Mouse (Mus musculus) bone marrow macrophage, adult 2 months (primary cell): ENCODE measurements at regions not wholly inside any gene's neighbourhood (a gene's known extent, or its start where the extent isn't known, plus 50 kb on each side); places are given as distances from the start of the nearest gene placed in this dataset.

Source experiments
- H3K27ac ChIP-seq: 2 replicates; pipeline ENCODE4 v1.5.1; 2012; ENCODE audit warnings: low read depth, low read length; ENCODE audit not compliant: insufficient read depth
- H3K4me1 ChIP-seq: 2 replicates; pipeline ENCODE4 v1.6.1; 2012; ENCODE audit warnings: low read length; ENCODE audit not compliant: control insufficient read depth, insufficient read depth
- H3K4me3 ChIP-seq: 2 replicates; pipeline ENCODE4 v1.5.1; 2012; ENCODE audit warnings: mild to moderate bottlenecking, low read length, moderate library complexity; ENCODE audit not compliant: insufficient read depth
- CTCF ChIP-seq: IDR thresholded peaks from 2 replicates; pipeline ENCODE4 v1.5.1; 2012; ENCODE audit warnings: low read depth, mild to moderate bottlenecking, low read length, moderate library complexity
- POLR2A ChIP-seq: IDR thresholded peaks from 2 replicates; pipeline ENCODE4 v1.6.1; 2012; ENCODE audit warnings: mild to moderate bottlenecking, low read depth, low read length, borderline replicate concordance

DNA sequence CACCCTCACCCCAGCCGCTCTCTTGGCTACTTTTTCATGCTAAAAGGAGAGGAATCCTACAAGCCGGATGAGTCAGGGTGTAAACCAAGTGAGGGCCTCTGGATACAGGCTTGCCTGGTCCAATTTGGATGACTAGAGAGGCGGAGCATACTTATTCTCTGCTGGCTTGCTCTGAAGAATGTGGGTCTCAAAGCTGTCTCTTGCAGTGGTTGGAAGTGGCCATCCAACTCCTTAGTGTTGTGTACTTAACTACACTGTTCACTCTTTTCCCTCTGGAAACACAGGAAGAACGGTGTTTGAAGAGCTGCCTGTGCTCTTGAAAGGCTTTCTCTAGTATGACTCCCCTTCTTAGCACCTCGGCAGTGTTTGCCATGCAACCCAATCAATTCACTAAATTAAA lies 208.7 kb upstream of the Jade1 start:
- no peak overlapping the region for H3K4me3 ChIP-seq
- TF ChIP-seq POLR2A (no peak), CTCF (no peak)
- no peaks in the 10 kb centered on the region for H3K4me1 ChIP-seq
- H3K27ac ChIP-seq = no peak overlapping the region

DNA sequence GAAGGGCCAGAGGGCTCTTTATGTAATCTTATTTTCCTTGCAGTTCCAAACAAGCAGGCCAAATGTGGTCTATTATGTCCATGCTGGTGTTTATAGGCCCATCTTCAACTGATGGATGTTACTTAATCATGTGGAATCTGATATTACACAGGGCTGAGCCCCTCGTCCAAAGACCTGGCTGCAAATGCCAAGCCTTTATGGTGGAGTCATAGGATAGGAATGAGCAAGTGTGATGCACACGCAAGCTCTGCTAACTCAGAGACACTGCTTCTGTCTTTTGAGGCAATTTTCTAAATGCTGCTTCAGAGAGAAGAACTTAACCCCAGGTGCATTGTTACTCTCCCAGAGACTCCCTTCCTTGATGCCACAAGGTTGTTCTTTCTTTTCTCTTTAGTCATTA lies 212.1 kb upstream of the Jade1 start:
- TF ChIP-seq CTCF (no peak), POLR2A (no peak)
- Histone ChIP-seq H3K4me1 (no peaks in the 10 kb centered on the region), H3K4me3 (no peak overlapping the region), H3K27ac (no peak overlapping the region)

DNA sequence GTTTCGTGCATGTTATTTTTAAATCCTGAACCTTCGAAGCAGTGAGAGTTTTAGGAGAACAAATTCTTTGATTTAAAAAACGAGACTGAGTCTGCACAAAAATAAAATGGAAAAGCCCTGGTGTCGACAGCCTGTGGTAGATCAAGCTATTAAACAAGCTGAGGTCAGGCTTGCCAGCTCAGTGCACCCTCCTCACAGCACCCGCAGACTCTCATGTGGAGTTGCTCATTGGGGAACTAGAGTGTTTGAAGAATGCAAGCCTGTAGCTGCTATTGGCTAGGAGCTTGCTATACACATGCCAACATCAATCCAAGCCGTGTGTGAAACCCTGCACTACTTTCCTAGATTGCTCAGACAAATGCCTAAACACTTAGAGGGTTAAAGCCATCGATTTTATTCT lies 223.1 kb upstream of the Jade1 start:
- Histone ChIP-seq H3K27ac (no peak overlapping the region), H3K4me3 (no peak overlapping the region), H3K4me1 (no peaks in the 10 kb centered on the region)
- TF ChIP-seq CTCF (no peak), POLR2A (no peak)

DNA sequence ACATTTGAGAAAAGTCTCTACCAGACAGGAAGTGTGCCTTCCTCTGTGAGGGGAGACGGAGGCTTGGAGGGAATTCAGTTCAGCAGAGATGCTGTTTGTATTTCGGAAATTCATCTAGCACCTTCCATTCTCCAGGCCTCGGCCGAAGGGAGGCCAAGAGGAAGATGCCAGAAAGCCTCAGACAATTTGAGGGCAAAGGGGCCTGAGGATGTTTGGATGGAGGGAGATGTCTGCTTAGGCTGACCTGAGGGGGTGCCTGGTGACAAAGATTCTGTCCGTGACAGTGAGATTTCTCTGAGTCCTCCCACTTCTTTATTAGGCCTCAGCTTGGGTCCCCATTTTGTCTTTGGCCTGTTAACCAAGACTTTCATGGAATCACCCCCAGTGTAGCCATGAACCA lies 225.2 kb upstream of the Jade1 start:
- H3K4me3 ChIP-seq = no peak overlapping the region
- H3K4me1 ChIP-seq = peaks cover 6% of the 10 kb centered on the region
- H3K27ac ChIP-seq = no peak overlapping the region
- TF ChIP-seq POLR2A = no peak
- no peak for TF ChIP-seq CTCF

DNA sequence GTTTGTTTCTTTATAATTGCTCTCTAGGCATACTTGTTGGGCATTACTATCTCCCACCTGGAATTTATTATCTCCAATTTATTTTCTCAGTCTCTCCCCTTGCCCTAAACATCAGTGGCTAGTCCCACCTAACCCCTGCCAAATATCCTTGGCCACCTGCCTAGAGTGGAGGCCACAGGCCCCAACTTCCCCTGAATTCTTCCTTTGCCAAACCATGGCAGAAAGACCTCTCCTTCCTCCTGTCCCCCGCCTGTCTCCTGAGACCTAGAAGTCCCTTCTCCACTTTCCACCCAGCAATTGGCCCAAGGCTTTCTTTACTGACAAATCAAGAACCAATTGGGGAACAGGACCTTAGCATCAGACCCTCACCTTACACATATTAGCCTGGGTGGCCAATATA lies 226.7 kb upstream of the Jade1 start:
- TF ChIP-seq POLR2A (no peak), CTCF (no peak)
- H3K27ac ChIP-seq = no peak overlapping the region
- H3K4me3 ChIP-seq = no peak overlapping the region
- H3K4me1 ChIP-seq = peaks cover 6% of the 10 kb centered on the region

DNA sequence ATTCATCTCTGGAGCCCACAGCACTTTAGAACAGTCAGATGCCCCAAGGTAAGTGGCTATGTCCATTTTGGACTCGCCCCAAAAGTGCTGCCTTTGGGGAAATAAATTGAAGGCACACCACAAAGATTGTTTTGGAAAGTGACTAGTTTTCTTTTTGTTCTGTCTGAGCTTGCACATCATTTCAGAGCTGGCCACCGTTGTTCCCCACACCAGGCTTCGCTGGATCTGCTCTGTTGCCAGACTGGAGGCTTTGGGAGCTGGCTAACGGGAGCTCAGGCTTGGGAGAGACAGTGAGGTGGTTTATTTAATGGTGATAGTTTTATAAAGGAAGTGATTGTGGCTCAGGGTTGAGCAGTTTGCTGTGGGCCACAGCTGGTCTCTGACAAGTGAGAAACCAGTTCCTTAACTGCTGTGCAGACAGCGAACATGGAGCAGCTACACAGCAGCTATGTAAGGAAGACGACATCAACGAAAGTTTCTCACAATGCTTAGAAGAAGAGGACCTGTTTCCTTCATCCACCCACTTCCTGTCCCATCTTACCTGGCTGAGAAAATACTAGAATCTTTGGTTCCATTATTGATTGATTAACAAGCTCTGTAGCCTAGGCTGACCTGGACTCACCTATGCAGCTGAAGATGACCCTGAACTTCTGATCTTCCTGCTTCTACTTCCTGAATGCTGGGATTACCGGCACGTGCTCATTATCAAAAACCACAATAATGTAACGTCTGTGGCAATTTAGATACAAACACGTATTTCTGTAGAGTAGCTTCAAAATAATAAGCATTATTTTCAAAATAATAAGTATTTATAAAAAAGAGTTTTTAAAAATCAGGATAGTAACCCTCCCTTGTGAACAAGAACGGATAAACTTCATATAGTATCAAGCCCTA lies 229.1 kb upstream of the Jade1 start:
- TF ChIP-seq CTCF (no peak), POLR2A (no peak)
- Histone ChIP-seq H3K4me1 (peaks cover 6% of the 10 kb centered on the region), H3K27ac (no peak overlapping the region), H3K4me3 (no peak overlapping the region)

DNA sequence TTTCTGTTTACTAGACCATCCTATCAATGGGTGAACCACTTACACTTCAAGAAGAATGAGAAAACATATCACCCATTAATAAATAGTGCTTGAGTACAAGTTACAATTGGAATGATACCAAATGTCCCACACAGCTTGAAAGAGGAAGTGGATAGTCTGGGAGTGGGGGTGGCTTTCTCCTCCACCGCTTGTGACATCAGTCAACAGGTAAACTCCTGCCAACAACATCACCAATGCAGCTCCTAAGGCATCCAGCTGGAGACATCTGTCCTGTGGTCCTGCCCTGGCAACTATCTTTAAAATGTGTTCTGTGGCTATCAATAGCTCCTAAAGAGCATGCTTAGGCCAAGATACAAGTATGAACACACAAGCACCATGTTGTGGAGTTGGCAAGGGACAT lies 233.7 kb upstream of the Jade1 start:
- Histone ChIP-seq H3K4me1 (peaks cover 6% of the 10 kb centered on the region), H3K4me3 (no peak overlapping the region), H3K27ac (no peak overlapping the region)
- no peak for TF ChIP-seq POLR2A

DNA sequence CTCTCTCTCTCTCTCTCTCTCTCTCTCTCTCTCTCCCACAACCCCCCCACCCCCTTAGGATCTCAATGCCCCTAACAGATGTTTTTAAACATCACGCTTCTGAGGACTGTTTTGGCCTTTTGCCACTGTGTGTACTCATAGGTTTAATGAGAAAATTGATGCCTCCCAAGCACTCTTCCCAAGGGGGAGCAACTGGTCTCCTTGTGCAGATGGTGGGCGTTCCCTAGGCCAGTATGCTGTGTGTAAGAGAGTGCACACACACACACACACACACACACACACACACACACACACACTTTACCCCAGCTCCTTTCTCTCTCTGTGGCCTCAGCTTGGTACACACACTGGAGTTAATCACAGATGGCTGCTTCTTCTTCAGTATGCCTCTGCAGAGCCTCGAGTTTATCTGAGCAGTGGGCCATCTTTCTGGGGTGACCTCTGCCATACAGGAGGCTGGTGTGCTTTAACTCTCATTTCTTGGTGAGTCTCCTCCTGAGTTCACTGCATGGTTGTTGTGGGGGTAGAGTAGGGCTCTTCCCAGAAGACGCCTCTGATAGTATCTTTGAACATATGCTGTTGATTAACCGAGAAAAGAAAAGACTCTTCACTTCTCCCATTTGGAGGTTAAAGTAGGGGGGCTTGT lies 236.2 kb upstream of the Jade1 start:
- no peak overlapping the region for H3K4me3 ChIP-seq
- H3K4me1 ChIP-seq = no peaks in the 10 kb centered on the region
- TF ChIP-seq CTCF = no peak
- no peak for TF ChIP-seq POLR2A
- no peak overlapping the region for H3K27ac ChIP-seq

DNA sequence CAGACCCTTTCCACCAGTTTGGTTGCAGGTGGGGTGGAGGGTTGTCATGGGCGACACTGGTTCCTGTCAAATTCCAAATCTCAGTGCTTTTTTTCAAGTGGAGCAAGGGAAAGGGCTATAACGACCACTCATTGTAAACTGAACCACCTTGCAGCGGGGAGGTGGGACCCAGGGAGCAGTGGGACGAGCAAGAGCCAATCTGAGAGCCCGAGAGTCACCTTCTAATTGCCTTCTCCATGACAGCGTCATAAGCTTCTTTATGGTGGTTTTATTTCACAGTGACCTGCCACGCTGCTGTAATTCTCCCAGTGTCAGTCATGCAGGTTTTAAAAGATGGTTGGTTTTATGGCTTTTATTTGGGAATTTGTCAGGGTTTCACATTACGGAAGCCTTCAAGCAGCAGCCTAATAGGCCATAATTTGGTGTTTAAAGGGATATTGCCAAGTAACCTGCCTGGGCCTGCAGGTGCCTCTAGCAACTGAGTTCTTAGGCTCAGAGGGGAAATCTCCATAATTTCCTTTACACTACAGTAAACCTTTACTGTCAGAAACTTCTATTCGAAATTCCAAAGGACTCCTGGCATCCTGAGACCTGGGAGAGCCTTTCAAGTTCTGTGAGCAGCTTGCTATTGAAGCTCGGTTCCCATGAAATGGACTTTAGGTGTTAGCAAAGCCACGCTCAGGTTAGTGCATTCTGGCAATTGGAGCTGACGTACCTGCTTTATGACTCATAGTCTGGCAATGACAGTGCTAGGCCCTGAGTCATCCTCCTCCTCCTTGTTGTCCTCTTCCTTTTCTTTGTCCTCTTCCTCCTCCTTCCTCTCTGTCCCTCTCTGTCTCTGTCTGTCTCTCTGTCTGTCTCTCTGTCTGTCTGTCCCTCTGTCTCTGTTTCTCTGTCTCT lies 235.6 kb upstream of the Pgrmc2 start:
- H3K4me3 ChIP-seq = no peak overlapping the region
- no peak overlapping the region for H3K27ac ChIP-seq
- H3K4me1 ChIP-seq = no peaks in the 10 kb centered on the region
- no peak for TF ChIP-seq POLR2A
- TF ChIP-seq CTCF = no peak

DNA sequence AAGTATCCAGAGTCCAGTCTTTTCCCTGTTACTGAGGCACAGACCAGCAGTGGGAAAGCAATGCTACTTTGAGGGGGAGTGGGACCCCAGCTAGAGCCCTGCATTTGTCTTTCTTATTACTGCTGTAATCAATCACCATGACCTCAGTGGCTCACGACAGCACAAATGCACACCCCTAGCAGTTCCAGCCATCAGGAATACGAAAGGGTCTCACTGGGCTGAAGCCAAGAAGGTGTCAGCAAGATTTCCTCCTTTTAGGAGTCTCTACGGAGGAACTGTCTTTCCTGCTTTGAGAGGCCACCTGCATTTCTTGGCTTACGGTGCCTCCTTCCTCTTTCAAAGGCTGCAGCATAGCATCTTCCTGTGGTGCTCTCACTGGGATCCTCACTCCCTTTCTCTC lies 234.3 kb upstream of the Pgrmc2 start:
- TF ChIP-seq POLR2A = no peak
- no peak for TF ChIP-seq CTCF
- Histone ChIP-seq H3K4me1 (peaks cover 5% of the 10 kb centered on the region; the same call in 1 of the 2 replicates), H3K4me3 (no peak overlapping the region), H3K27ac (no peak overlapping the region)
